Mouse (Mus musculus): Measurements from ENCODE around the gene Ankrd13a.
"Not testable (repeated sequence)": the region's sequence is repeated elsewhere in the genome, so short reads cannot be mapped to it uniquely, and the experiment has no call there.

DNA sequence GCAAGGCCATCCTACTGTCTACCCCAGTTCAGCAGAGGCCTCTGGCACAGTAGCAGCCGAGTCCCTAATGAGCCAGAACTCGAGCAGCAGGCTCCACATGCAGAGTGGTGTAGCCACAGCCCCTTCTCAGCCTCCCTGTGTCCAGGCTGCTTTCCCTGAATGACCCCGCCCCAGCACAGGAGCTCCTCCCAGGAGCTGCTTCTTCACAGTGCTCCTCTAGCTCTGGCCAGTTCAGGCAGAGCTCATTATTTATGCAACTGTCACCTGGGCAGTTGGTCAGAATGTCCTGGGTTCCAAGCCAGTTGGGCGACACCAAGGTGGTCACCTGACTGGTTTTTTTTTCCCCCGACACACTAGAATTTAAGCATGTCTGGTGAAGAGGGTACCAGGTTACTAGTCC lies 78.9 kb downstream of the Ankrd13a start, which contains the start of gene 4930519G04Rik:
- not testable (repeated sequence) for TF ChIP-seq EP300, CTCF (IDR thresholded peaks at IDR 0.05; ENCODE audit: low read depth)

All from heart, postnatal 0 days (tissue).